Mouse (Mus musculus): ENCODE data around the gene Ankrd35.

Gene Ankrd35

GRCm38 (mm10) chr3:96669727-96670468 lies at the start of gene Ankrd35:
Gene Ankrd35 (plus strand): TSS chr3:96670131.
- no peak for TF ChIP-seq GATA4 (IDR thresholded peaks at IDR 0.05; ENCODE audit: insufficient replicate concordance, low read length)

- TF ChIP-seq GATA4 (IDR thresholded peaks at IDR 0.05; ENCODE audit: insufficient replicate concordance, low read length) = no peak
Observed at GRCm38 (mm10) chr3:96623201-96623600, 46.7 kb upstream of the Ankrd35 start.

GRCm38 (mm10) chr3:96629729-96630600 lies 40.0 kb upstream of the Ankrd35 start, which contains the start of gene Rbm8a:
Gene Rbm8a (plus strand): TSS chr3:96629933.
- TF ChIP-seq GATA4 (IDR thresholded peaks at IDR 0.05; ENCODE audit: insufficient replicate concordance, low read length) = 0 out of 2 replicates have a peak, but pooled peaks have one; percentile 10

DNA sequence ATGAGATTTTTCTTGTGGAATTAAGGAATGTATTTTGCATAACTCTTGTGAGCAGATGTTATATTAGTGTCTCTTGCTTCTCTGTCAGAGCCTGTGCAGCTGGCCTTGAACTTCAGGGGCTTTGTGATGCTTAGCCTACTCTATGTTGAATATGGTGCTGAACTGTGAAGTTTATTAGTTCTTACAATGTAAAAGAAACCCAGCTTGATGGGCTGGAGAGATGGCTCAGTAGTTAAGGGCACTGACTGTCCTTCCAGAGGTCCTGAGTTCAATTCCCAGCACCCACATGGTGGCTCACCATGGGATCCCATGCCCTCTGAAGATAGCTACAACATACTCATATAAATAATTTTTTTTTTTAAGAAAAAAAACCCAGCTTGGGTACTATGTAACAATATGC lies 37.9 kb upstream of the Ankrd35 start:
- no peak for TF ChIP-seq GATA4 (IDR thresholded peaks at IDR 0.05; ENCODE audit: insufficient replicate concordance, low read length)

- no peak for TF ChIP-seq GATA4 (IDR thresholded peaks at IDR 0.05; ENCODE audit: insufficient replicate concordance, low read length)
Observed at GRCm38 (mm10) chr3:96634015-96634414, 35.9 kb upstream of the Ankrd35 start.

- peak; percentile 55; the same call in 1 of the 2 replicates for TF ChIP-seq GATA4 (IDR thresholded peaks at IDR 0.05; ENCODE audit: insufficient replicate concordance, low read length)
Observed at GRCm38 (mm10) chr3:96634928-96635879, 34.7 kb upstream of the Ankrd35 start, which contains the start of the genes Pex11b and Gm42957. Gene Pex11b (plus strand): TSS chr3:96635376. Gene Gm42957 (plus strand): TSS chr3:96635474.

DNA sequence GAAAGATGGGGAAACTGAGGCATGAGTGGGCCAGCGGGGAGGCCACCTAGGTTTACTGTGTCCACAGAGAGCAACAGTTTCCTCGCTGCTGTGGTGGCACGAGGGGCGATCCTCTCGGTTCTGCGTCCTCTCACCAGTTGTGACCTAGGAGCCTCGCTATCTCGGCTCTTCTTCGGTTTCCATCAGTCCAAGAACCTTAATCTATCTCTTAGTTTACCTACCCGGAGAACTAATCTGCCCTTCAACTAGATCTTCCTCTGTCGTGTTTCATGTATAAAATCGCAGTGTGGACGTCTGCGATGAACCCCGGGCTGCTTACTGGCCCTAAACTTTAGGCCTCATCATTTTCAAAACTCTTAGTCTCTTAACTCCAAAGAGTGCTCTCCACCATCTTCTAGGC lies 34.0 kb upstream of the Ankrd35 start:
- no peak for TF ChIP-seq GATA4 (IDR thresholded peaks at IDR 0.05; ENCODE audit: insufficient replicate concordance, low read length)

GRCm38 (mm10) chr3:96636448-96636847 lies 33.5 kb upstream of the Ankrd35 start:
- no peak for TF ChIP-seq GATA4 (IDR thresholded peaks at IDR 0.05; ENCODE audit: insufficient replicate concordance, low read length)

DNA sequence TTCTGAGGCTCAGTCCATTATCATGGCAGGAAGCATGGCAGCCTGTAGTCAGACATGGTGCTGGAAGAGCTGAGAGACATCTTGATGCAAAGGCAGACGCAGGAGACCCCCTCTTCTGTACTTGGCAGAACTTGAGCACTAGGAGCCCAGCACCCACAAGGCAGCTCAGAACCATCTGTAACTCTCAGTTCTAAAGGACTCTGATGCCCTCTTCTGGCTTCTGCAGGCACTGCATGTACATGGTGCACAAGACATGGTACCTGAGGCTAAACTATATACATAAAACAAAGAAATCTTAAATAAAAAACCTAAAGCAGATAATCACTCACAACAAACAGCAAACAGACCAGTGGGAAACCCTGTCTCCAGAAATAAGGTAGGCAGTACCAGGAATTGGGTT lies 30.7 kb upstream of the Ankrd35 start:
- no peak for TF ChIP-seq GATA4 (IDR thresholded peaks at IDR 0.05; ENCODE audit: insufficient replicate concordance, low read length)

GRCm38 (mm10) chr3:96645018-96645649 lies 24.8 kb upstream of the Ankrd35 start, which contains the start of gene Itga10:
Gene Itga10 (plus strand): TSS chr3:96645584.
- no peak for TF ChIP-seq GATA4 (IDR thresholded peaks at IDR 0.05; ENCODE audit: insufficient replicate concordance, low read length)

DNA sequence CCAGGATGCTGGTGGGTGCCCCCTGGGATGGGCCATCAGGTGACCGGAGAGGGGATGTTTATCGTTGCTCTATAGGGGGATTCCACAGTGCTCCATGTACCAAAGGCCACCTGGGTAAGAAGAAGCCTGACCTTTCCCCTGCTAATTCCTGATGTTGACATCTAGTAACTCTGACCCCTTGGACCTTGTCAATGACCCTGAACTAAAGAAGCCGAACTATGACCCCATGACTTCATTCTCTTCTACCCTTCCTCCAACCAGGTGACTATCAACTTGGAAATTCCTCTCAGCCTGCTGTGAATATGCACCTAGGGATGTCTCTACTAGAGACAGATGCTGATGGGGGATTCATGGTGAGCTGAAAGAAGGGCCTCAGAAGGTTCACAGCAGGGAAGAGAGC lies 22.6 kb upstream of the Ankrd35 start:
- TF ChIP-seq GATA4 (IDR thresholded peaks at IDR 0.05; ENCODE audit: insufficient replicate concordance, low read length) = no peak

GRCm38 (mm10) chr3:96660901-96661300 lies 9.0 kb upstream of the Ankrd35 start:
- TF ChIP-seq GATA4 (IDR thresholded peaks at IDR 0.05; ENCODE audit: insufficient replicate concordance, low read length) = no peak

DNA sequence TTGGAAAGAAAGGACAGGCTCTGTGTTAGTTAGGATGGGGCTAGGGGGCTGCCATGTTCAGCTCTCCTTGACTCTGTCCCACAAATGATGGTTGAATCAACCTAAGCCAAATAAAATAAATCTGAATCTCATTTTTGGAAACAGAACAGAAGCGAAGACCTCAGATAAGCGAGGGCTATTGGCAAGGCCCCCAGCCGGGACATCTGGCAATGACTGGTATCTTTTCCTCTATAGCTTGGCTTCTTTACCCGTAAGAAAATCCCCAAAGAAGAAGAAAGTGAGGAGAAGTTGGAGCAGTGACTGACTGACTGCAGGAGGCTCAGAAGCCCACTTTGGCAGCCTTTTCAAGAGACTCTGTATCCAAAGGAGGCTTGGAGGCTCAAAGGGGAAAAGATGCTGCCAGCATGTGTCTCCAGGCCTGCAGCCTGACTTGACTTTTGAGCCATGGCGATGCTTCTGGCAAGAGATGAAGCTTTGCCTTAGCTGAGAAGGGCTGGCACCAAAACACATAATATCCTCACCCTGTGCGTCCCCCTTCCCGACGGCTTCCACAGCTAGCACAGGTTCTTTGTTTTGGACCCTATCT lies 7.1 kb upstream of the Ankrd35 start:
- TF ChIP-seq GATA4 (IDR thresholded peaks at IDR 0.05; ENCODE audit: insufficient replicate concordance, low read length) = no peak
